Mouse (Mus musculus) liver, embryonic 18 days (tissue): ENCODE data around the gene Pla2g12b. TPM values are rescaled to one million over a fixed set of nuclear protein-coding genes. Genes with fewer than 3 reads are reported as not detected.

Experiments used
- polyA plus RNA-seq: library from polyadenylated mRNA; depleted of rRNA; stranded (reverse); fragments of >200 nt; gene quantifications from 2 replicates; pipeline ENCODE4 v1.2.3, GENCODE M21; 2012; rRNA removed

Pla2g12b gene
- polyA plus RNA-seq = 33.9 and 37.0 TPM in 2 replicates

GRCm38 (mm10) chr10:59402899-59403792 is at the start of gene Pla2g12b:
Pla2g12b (plus strand) TSS chr10:59403660.

GRCm38 (mm10) chr10:59395461-59395860 is 8.0 kb upstream of the Pla2g12b start, which contains the start of gene Gm10273:
Gm10273 (plus strand) TSS chr10:59395632.

DNA sequence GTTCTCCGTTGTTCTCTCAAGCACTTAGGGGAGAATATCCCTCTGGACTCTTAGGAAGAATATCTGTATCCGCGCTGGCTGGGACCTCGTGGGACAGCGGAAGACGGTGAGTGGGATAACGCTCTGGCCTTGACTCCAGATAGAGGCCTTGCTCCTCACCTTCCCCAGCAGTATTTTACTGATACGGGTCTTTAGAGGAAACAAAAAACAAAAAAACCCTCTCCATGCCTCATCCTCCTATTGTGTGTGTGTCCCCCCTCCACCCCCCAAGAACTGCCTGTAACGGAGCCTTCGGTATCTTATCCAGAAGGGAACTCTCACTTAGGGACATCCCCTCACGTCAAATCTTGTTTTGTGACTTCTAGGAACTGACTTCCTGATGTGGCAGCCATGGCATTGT is 38.3 kb downstream of the Pla2g12b start, which contains the start of gene Oit3:
Gene Oit3, minus strand, starts transcription at position 44 of the 400 bp plus-strand sequence.

Other genes starting within 250 kb of the Pla2g12b start
- gene Sept10, start 181.8 kb upstream of the Pla2g12b start, polyA plus RNA-seq = 11.8 and 11.9 TPM in 2 replicates
- gene Sowahc, start 181.7 kb upstream of the Pla2g12b start, polyA plus RNA-seq = 1.9 TPM in 2 replicates
- gene P4ha1, start 80.4 kb upstream of the Pla2g12b start, polyA plus RNA-seq = 8.3 and 8.4 TPM in 2 replicates
- gene Gm10273, start 8.0 kb upstream of the Pla2g12b start, polyA plus RNA-seq = 4.4 and 5.8 TPM in 2 replicates
- gene Oit3, start 38.1 kb downstream of the Pla2g12b start, polyA plus RNA-seq = 29.2 and 29.5 TPM in 2 replicates
- gene Gm10322, start 212.4 kb downstream of the Pla2g12b start, polyA plus RNA-seq = not detected in 2 replicates
- 4.6 and 5.2 TPM in 2 replicates for gene Mcu, start 213.0 kb downstream of the Pla2g12b start, polyA plus RNA-seq